In genomic region chr5:96917596-96918258, GRCm38 (mm10) we compare ENCODE assay signal across 9 mouse cellular contexts.
DNase-seq lines count a peak whose midpoint lies in the region; ATAC-seq and TF ChIP-seq lines count a peak whose summit lies in the region.
"Had no signal": no experiment of that assay in that cellular context is flagged by ENCODE, and none has a peak within 500 bp of the region (broad histone marks: within the 10 kb centered on the region; RNA-seq: fewer than 3 reads in every experiment).

No protein-coding gene starts in this region.

- WGBS in kidney, embryonic 16.5 days = 43% methylated on average over 10 of the region's 10 CpGs
- 60% methylated on average over 10 of the region's 10 CpGs for WGBS in heart, embryonic 11.5 days (ENCODE audit: insufficient replicate concordance)
- 83% methylated on average over 10 of the region's 10 CpGs for WGBS in limb, embryonic 10.5 days
- 64% methylated on average over 10 of the region's 10 CpGs for WGBS in midbrain, postnatal 0 days

- H3K27me3 ChIP-seq in kidney, embryonic 16.5 days (ENCODE audit: insufficient read depth, low read length) = no peaks in the 10 kb centered on the region
- H3K27me3 ChIP-seq in heart, embryonic 11.5 days (ENCODE audit: control insufficient read depth, insufficient read depth, low read length) = no peaks in the 10 kb centered on the region
- no peaks in the 10 kb centered on the region for H3K27me3 ChIP-seq in limb, embryonic 10.5 days (ENCODE audit: low read depth, poor library complexity, severe bottlenecking)
- H3K27me3 ChIP-seq in midbrain, postnatal 0 days (ENCODE audit: insufficient read depth, low read length) = no peaks in the 10 kb centered on the region
- H3K27me3 ChIP-seq: limb, embryonic 13.5 days had no signal

- H3K4me2 ChIP-seq in kidney, embryonic 16.5 days (replicated peaks; ENCODE audit: low read depth, low read length) = peak overlapping the region; percentile 22; the same call in 1 of the 2 replicates
- H3K4me2 ChIP-seq in heart, embryonic 11.5 days = no peak overlapping the region
- H3K4me2 ChIP-seq in midbrain, postnatal 0 days (ENCODE audit: low read depth, low read length, poor library complexity, severe bottlenecking) = no peak overlapping the region
- H3K4me2 ChIP-seq: limb, embryonic 13.5 days had no signal

- ATAC-seq in kidney, embryonic 16.5 days (ENCODE audit: low FRiP score, low TSS enrichment) = peak; percentile 47; the same call in 1 of the 2 replicates
- no peak for ATAC-seq in heart, embryonic 11.5 days (replicated peaks; ENCODE audit: insufficient number of reproducible peaks, low FRiP score, low TSS enrichment)
- peak; percentile 63; the same call in 1 of the 2 replicates for ATAC-seq in midbrain, postnatal 0 days (ENCODE audit: low FRiP score)

- H3K27ac ChIP-seq in kidney, embryonic 16.5 days (ENCODE audit: low read length) = peak overlapping the region; percentile 84
- H3K27ac ChIP-seq in heart, embryonic 11.5 days (ENCODE audit: low read depth, low read length) = peak overlapping the region; percentile 64
- H3K27ac ChIP-seq in limb, embryonic 10.5 days = peak overlapping the region; percentile 37; the same call in 1 of the 2 replicates
- peak overlapping the region; percentile 38; the same call in 1 of the 2 replicates for H3K27ac ChIP-seq in midbrain, postnatal 0 days (ENCODE audit: low read depth, low read length)
- H3K27ac ChIP-seq: limb, embryonic 13.5 days had no signal

- peaks cover 10% of the 10 kb centered on the region for H3K4me1 ChIP-seq in kidney, embryonic 16.5 days (ENCODE audit: insufficient read depth, low read length)
- peaks cover 8% of the 10 kb centered on the region; the same call in 1 of the 2 replicates for H3K4me1 ChIP-seq in heart, embryonic 11.5 days (ENCODE audit: control insufficient read depth, insufficient read depth, low read length)
- H3K4me1 ChIP-seq in limb, embryonic 10.5 days = peaks cover 16% of the 10 kb centered on the region
- H3K4me1 ChIP-seq in midbrain, postnatal 0 days (ENCODE audit: insufficient read depth, low read length) = peaks cover 4% of the 10 kb centered on the region; the same call in 1 of the 2 replicates

- DNase-seq in kidney, adult 11 months = no peak
- peak; percentile 29 for DNase-seq in T-cell, adult 2 months (ENCODE audit: low spot score)
- DNase-seq in limb, embryonic 10.5 days (ENCODE audit: low spot score) = no peak
- peak; percentile 81 for DNase-seq in midbrain, postnatal 0 days (ENCODE audit: low spot score)
- no peak for DNase-seq in urinary bladder, adult 18-20 months (ENCODE audit: low spot score in 2 of 2)
- no peak for DNase-seq in right cerebral cortex, postnatal 36 days (ENCODE audit: low spot score in 2 of 2)

- H3K9me3 ChIP-seq in kidney, embryonic 16.5 days (ENCODE audit: low read length) = no peaks in the 10 kb centered on the region
- no peaks in the 10 kb centered on the region for H3K9me3 ChIP-seq in heart, embryonic 11.5 days (replicated peaks; ENCODE audit: control insufficient read depth, low read length)
- H3K9me3 ChIP-seq in limb, embryonic 10.5 days (replicated peaks) = no peaks in the 10 kb centered on the region
- no peaks in the 10 kb centered on the region for H3K9me3 ChIP-seq in midbrain, postnatal 0 days (ENCODE audit: low read length)
- H3K9me3 ChIP-seq: limb, embryonic 13.5 days had no signal

- no peaks in the 10 kb centered on the region for H3K36me3 ChIP-seq in kidney, embryonic 16.5 days (ENCODE audit: insufficient read depth, low read length)
- no peaks in the 10 kb centered on the region for H3K36me3 ChIP-seq in heart, embryonic 11.5 days (ENCODE audit: control insufficient read depth, insufficient read depth, low read length)
- no peaks in the 10 kb centered on the region for H3K36me3 ChIP-seq in limb, embryonic 10.5 days
- H3K36me3 ChIP-seq in midbrain, postnatal 0 days (ENCODE audit: insufficient read depth, low read length) = no peaks in the 10 kb centered on the region
- H3K36me3 ChIP-seq: limb, embryonic 13.5 days had no signal

- no peak for TF ChIP-seq CTCF in midbrain, postnatal 0 days (IDR thresholded peaks at IDR 0.05)

- H3K9ac ChIP-seq in kidney, embryonic 16.5 days (replicated peaks; ENCODE audit: low read length) = no peak overlapping the region
- no peak overlapping the region for H3K9ac ChIP-seq in heart, embryonic 11.5 days (ENCODE audit: low read depth, low read length)
- H3K9ac ChIP-seq in midbrain, postnatal 0 days (replicated peaks; ENCODE audit: low read length, poor library complexity, severe bottlenecking) = no peak overlapping the region
- H3K9ac ChIP-seq: limb, embryonic 13.5 days had no signal

- H3K4me3 ChIP-seq in kidney, embryonic 16.5 days (ENCODE audit: low read length) = no peak overlapping the region
- H3K4me3 ChIP-seq in heart, embryonic 11.5 days (ENCODE audit: low read depth, low read length) = no peak overlapping the region
- no peak overlapping the region for H3K4me3 ChIP-seq in limb, embryonic 10.5 days
- H3K4me3 ChIP-seq in midbrain, postnatal 0 days (ENCODE audit: low read depth, low read length) = no peak overlapping the region
- H3K4me3 ChIP-seq: limb, embryonic 13.5 days had no signal

Comparison
In these comparisons a context has a peak if more than half of its experiments do, and no peak if none do; other contexts are left out.
1. DNase-seq: peak in T-cell, adult 2 months (single experiment) and midbrain, postnatal 0 days (single experiment); none in kidney, adult 11 months (single experiment), limb, embryonic 10.5 days (single experiment), urinary bladder, adult 18-20 months (0 of 2) and right cerebral cortex, postnatal 36 days (0 of 2).
2. Peak in every context shown above with its lines, with median percentiles within 50 percentile points of each other: H3K27ac ChIP-seq.